Mouse (Mus musculus) frontal cortex, postnatal 14 days (tissue): ENCODE results near the gene Itga4.

ENCODE experiments used
- DNase-seq, 2 experiments: peaks; one replicate each; pipeline ENCODE4 v3.0.0; 2022; ENCODE audit warnings: low spot score in 2 of 2

Itga4 gene

DNA sequence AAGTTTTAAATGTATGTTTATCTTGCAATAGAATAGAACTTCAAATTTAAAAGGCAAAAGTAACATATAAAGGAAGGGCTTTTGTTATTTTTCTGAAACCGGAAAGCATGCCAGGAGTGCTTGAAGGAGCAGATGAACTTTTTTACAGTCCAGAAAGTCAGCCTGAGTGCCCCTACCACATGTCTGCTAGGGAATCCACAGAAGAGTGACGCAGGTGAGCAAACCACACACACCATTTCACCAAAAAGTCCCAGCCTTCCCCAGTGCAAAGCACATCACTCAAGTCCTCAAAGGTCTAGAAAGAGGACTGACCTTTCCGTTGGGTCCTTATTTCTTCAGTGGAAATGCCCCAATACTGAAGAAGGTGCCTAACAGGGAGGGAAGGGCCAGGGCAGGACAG, 11.3 kb downstream of the Itga4 start:
- no peak for DNase-seq

DNA sequence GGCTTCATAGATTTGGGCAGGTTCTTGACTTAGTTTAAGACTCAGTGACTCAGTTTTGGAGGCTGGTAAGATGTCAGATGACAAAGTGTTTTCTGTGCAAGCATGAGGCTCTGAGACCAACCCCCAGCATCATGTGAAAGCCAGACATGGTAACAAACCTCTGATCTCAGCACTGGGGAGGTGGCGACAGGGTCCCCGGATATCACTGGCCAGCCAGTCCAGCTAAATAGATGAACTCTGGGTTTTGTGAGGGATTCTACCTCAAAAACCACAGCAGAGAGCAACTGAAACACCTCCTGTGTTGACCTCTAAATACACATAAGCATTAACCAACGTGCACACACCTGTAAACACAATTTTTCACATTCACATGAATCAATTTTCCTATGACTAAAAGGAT, 12.0 kb downstream of the Itga4 start:
- no peak for DNase-seq

GRCm38 (mm10) chr2:79268863-79269262, 13.6 kb downstream of the Itga4 start:
- no peak for DNase-seq

DNA sequence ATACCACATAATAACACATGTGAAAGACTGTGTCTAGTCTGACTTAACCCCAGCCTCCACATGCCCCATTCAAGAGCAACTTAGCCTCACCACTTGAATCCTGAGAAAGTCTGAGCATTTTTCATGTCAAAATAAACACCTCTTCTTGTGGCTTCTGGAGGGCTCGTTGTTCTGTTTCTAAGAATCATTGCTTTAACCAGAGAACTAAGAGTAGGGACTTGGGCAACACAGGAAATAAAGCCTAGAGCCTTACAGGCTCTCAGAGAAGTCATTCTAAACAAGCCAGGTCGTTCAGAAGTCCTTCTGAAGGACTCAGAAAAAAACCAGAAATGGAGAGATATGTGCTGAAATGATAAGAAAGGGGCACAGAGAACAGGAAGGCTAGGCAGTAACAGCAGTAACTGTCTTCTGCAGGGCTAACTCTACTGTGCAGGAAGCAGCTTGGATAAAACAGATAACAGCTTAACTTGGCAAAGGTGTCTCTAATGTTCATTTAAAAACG, 14.9 kb downstream of the Itga4 start:
- no peak for DNase-seq

DNA sequence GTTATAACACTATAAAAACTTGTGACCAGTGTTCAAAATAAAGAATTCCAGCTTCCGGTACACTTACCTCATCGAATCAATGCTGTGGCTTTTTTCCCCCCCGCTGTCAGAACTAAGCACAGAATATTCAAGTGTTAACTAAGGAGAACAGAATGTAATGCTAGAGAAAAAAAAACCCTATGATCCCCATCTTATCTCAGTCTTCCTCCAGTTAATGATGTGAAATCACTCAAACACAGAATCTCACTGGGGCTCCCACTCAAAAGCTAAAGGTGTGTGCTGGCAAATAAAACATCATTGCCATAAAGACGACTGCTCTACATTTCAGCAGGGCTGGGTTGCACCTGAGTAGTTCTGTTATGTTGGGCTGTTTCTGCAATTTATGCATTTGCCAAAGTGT, 16.6 kb downstream of the Itga4 start:
- no peak for DNase-seq

- DNase-seq, result no peak
Observed at GRCm38 (mm10) chr2:79278581-79278980, 23.4 kb downstream of the Itga4 start.

DNA sequence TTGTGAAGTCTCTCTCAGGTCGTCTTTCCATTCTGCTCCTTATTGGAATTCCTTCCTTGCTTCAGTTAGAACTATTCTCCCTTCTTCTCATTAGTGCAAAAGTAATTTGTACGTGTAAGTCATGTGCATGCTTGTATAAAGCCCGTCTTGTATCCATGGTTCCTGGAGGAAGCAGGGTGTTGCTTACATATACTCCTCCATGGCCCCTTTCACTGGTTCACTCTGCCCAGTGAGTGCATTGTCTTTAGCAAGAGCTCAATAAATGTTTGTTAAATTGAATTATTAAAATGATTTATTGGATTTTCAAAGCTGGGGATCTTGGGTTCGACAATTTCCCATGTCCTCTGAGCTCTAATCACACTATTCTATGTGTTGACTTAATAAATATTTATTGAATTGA, 29.0 kb downstream of the Itga4 start:
- no peak for DNase-seq

DNA sequence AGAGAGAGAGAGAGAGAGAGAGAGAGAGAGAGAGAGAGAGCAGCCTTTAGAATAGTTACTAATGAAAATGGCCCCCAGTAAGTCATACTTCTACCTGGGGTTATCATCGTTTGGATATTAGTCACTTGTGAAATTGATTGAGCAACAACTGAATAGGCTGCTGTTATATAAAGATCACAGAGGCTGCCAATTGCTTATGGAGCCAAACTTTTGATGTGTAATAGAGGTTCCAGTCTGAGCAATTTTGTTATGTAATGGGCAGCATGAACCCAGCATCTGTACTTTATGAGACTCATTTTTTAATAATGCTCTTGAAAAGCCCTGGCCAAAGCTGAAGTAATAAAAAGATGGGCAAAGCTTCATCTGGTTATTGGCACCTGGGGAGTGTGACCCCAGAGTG, 34.9 kb downstream of the Itga4 start:
- DNase-seq, result no peak

DNA sequence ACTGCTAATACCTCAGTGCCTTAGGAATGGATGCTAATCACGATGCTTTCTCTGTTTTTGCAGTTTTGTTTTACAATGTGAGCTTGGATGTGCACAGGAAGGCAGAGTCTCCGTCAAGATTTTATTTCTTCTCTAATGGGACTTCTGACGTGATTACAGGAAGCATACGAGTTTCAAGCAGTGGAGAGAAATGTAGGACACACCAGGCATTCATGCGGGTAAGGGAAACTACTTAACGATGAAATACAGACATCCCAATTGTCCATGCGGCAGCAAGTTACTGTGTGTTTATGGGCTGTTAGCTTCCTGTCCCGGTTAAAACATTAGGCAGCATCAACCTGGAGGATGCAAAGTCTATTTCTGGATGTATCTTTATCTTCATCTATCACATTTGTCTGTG, 36.7 kb downstream of the Itga4 start:
- DNase-seq, result no peak

GRCm38 (mm10) chr2:79292431-79292830, 37.2 kb downstream of the Itga4 start:
- DNase-seq, result no peak

DNA sequence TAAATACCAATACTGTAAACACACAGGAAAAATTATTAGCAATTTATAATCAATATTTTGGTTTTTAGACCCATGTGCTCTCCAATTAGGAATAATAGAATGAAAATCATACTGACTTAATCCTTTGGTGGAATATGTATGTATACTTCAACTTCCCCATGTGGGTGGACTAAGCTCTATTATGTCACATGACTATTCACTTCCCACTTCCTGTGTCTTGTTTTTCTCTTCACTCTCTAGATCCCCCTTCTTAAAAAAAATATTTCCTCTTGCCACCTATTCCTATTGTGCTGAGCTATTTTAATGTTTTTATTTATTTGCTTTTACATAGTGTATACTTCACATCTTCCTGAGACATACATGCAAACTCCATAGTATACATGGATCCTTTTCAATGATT, 47.2 kb downstream of the Itga4 start:
- no peak for DNase-seq

- no peak for DNase-seq
Observed at GRCm38 (mm10) chr2:79307549-79307948, 52.3 kb downstream of the Itga4 start.

- no peak for DNase-seq
Observed at GRCm38 (mm10) chr2:79309454-79310118, 54.4 kb downstream of the Itga4 start.

DNA sequence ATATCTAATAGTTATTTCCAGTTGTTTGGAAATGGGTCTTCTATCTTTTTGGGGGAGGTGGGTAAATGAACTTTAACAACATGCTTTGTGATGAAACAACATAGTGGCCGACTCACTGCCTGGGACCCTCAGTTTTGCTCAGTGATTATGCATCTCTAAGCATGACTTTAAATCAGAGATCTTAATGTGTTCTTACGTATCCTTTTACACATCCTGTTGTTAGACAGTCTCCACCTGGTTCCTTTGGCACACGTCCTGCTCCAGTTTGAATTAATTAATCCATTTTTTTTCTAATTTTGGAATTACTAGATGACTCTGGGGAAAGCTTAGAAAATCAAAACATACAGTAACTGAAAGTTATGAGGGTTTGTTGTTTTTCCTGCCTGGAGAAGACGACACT, 57.3 kb downstream of the Itga4 start:
- no peak for DNase-seq

GRCm38 (mm10) chr2:79315108-79315507, 59.9 kb downstream of the Itga4 start:
- no peak for DNase-seq

- DNase-seq, result no peak
Observed at GRCm38 (mm10) chr2:79316182-79316880, 61.1 kb downstream of the Itga4 start.

DNA sequence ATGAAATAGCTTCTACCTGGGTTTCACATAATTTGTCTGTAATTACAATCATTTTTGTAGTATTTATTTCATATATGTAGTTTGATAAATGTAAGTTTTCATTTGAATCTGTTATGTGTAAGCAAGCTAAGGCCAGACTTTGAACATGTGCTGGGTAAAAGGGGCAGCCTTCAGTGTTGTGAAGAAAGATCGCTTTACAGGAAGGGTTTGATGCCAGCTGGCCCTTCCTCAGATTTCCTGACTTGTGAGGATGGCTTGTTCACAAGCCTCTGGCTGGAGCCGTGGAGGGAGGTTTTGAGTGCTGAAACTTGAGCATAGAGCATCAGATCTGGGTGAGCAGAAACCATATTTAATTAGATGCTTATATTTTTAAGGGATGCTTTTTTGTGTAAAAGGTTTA, 72.9 kb downstream of the Itga4 start:
- DNase-seq, result no peak

GRCm38 (mm10) chr2:79334661-79335060, 79.4 kb downstream of the Itga4 start:
- no peak for DNase-seq

GRCm38 (mm10) chr2:79336141-79336540, 80.9 kb downstream of the Itga4 start:
- DNase-seq, result no peak

- DNase-seq, result no peak
Observed at GRCm38 (mm10) chr2:79339003-79339402, 83.8 kb downstream of the Itga4 start.

- DNase-seq, result no peak
Observed at GRCm38 (mm10) chr2:79343115-79343514, 87.9 kb downstream of the Itga4 start.

GRCm38 (mm10) chr2:79351179-79352099, 96.2 kb downstream of the Itga4 start:
- no peak for DNase-seq
